ENCODE assay signal across 8 mouse cellular contexts in the genomic region with DNA sequence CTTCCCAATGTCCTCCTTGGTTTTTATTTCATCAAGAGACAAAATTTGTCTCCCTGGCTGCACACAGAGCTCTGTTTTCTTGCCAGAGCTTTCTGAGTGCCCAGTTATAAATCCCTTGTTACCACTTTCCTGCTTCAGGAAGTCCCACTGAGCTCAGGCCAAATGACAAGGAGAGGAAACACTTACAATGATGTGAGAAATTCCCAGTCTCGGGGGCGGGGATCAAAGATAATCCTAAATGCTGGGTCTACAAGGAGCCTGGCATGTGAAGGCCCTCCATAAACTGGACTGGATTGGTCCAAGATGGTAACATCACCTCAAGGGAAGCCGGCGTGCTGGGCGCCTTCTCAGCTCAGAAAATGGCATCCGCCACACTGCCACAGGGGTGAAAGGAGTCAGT. TPM values are rescaled to one million over a fixed set of nuclear protein-coding genes. Genes with fewer than 3 reads are reported as not detected.
DNase-seq lines count a peak whose midpoint lies in the region; ATAC-seq lines count a peak whose summit lies in the region.

No protein-coding gene starts in this region.

- WGBS in forebrain, embryonic 14.5 days, result 73% methylated on average over 6 of the region's 6 CpGs

- H3K9me3 ChIP-seq in forebrain, embryonic 14.5 days (replicated peaks; ENCODE audit: control insufficient read depth, low read length), result no peaks in the 10 kb centered on the region

- no peak overlapping the region for H3K4me2 ChIP-seq in forebrain, embryonic 14.5 days (ENCODE audit: low read length)

- no peak for ATAC-seq in forebrain, embryonic 14.5 days
- ATAC-seq in inflammation-experienced regulatory T-cells, adult 6 months, result no peak

- peaks cover 36% of the 10 kb centered on the region for H3K4me1 ChIP-seq in forebrain, embryonic 14.5 days (ENCODE audit: control insufficient read depth, insufficient read depth, low read length)

- DNase-seq in adrenal gland, adult 2 months, result peak; percentile 45
- no peak for DNase-seq in adrenal gland, postnatal 4 days (ENCODE audit: low spot score in 2 of 2)
- DNase-seq in forebrain, embryonic 14.5 days (ENCODE audit: low spot score), result no peak
- DNase-seq in kidney, adult 11 months, result peak; percentile 53
- DNase-seq in lung, postnatal 14 days, result peak; percentile 46
- no peak for DNase-seq in right cerebral cortex, postnatal 36 days (ENCODE audit: low spot score in 2 of 2)
- DNase-seq in urinary bladder, postnatal 25 days (ENCODE audit: low spot score), result no peak

- H3K9ac ChIP-seq in forebrain, embryonic 14.5 days (ENCODE audit: low read length), result no peak overlapping the region

- no peaks in the 10 kb centered on the region for H3K36me3 ChIP-seq in forebrain, embryonic 14.5 days (ENCODE audit: control insufficient read depth, insufficient read depth, low read length)

- H3K27me3 ChIP-seq in forebrain, embryonic 14.5 days (replicated peaks; ENCODE audit: control insufficient read depth, insufficient read depth, low read length), result no peaks in the 10 kb centered on the region

- no peak overlapping the region for H3K4me3 ChIP-seq in forebrain, embryonic 14.5 days (ENCODE audit: low read depth, low read length)

- peak overlapping the region; percentile 40; the same call in 1 of the 2 replicates for H3K27ac ChIP-seq in forebrain, embryonic 14.5 days (ENCODE audit: low read depth, low read length)

RNA-seq across cellular contexts. Expression of a gene that starts 49.3 kb away (rescaled TPM):
- total RNA-seq in adrenal gland, adult 2 months (2021), result 10 to 100 TPM; 76.3 to 86.1 TPM
- polyA plus RNA-seq in adrenal gland, adult 2 months (2012; rRNA removed), result 1.7 TPM in 2 replicates
- 100 to 1,000 TPM in 1 of 2 experiments, 10 to 100 TPM in 1; 85.6 to 109 TPM for total RNA-seq in adrenal gland, postnatal 4 days (2021)
- polyA plus RNA-seq in forebrain, embryonic 14.5 days (2014; fragmentation: Nextera tagmentation; extraction: Ambion mirVana), result 137 and 144 TPM in 2 replicates
- polyA plus RNA-seq in inflammation-experienced regulatory T-cells, adult 6 months (2017; shearing (Covaris generic)), result 100 to 1,000 TPM in 1 of 3 experiments, 10 to 100 TPM in 2; 83.0 to 101 (median 84.6) TPM

RNA-seq across cellular contexts. Expression of a gene that starts 49.3 kb away (rescaled TPM):
- 10 to 100 TPM; 18.1 to 21.3 TPM for total RNA-seq in adrenal gland, adult 2 months (2021)
- polyA plus RNA-seq in adrenal gland, adult 2 months (2012; rRNA removed), result 10.4 and 13.0 TPM in 2 replicates
- 10 to 100 TPM; 21.3 to 22.1 TPM for total RNA-seq in adrenal gland, postnatal 4 days (2021)
- polyA plus RNA-seq in forebrain, embryonic 14.5 days (2014; fragmentation: Nextera tagmentation; extraction: Ambion mirVana), result 21.6 and 23.8 TPM in 2 replicates
- 10 to 100 TPM in 2 of 3 experiments, 1 to 10 TPM in 1; 9.4 to 14.2 (median 12.9) TPM for polyA plus RNA-seq in inflammation-experienced regulatory T-cells, adult 6 months (2017; shearing (Covaris generic))

Comparison
In these comparisons a context has a peak if more than half of its experiments do, and no peak if none do; other contexts are left out.
1. DNase-seq: peak in adrenal gland, adult 2 months (single experiment), kidney, adult 11 months (single experiment) and lung, postnatal 14 days (single experiment); none in adrenal gland, postnatal 4 days (0 of 2), forebrain, embryonic 14.5 days (single experiment), right cerebral cortex, postnatal 36 days (0 of 2) and urinary bladder, postnatal 25 days (single experiment).
2. RNA of a gene that starts 49.3 kb away (polyA plus RNA-seq): 137 to 144 TPM in forebrain, embryonic 14.5 days and 83.0 to 101 TPM in inflammation-experienced regulatory T-cells, adult 6 months; 1.7 TPM in adrenal gland, adult 2 months; every median in the first group is over 10 times any median in the second.